Mouse (Mus musculus): ENCODE results near the gene Gm48551. TPM values are rescaled to one million over a fixed set of nuclear protein-coding genes. Genes with fewer than 3 reads are reported as not detected.

Gene Gm48551
- polyA plus RNA-seq, 1 experiment from 2014 or later: 2.9 TPM

- peaks cover 19% of the 10 kb centered on the region for H3K4me1 ChIP-seq (ENCODE audit: control insufficient read depth, insufficient read depth, low read length)
- H3K4me3 ChIP-seq (ENCODE audit: low read length): peak overlapping the region; percentile 83
- peak overlapping the region; percentile 62 for H3K27ac ChIP-seq (ENCODE audit: low read length)
- peak overlapping the region; percentile 74 for H3K4me2 ChIP-seq (ENCODE audit: low read depth, low read length)
- H3K9ac ChIP-seq (ENCODE audit: low read depth, low read length): peak overlapping the region; percentile 65
- ATAC-seq: peak; percentile 95
- H3K27me3 ChIP-seq (replicated peaks; ENCODE audit: control insufficient read depth, insufficient read depth, low read length): no peaks in the 10 kb centered on the region
- WGBS: under 1% methylated on average over 46 of the region's 46 CpGs
- H3K36me3 ChIP-seq (ENCODE audit: control insufficient read depth, insufficient read depth, low read length): peaks cover 3% of the 10 kb centered on the region; the same call in 1 of the 2 replicates
- no peaks in the 10 kb centered on the region for H3K9me3 ChIP-seq (ENCODE audit: control insufficient read depth, low read length)
These were observed 5.6 kb upstream of the Gm48551 start for GRCm38 (mm10) chr10:81378553-81379182.

GRCm38 (mm10) chr10:81379183-81379553 lies 5.1 kb upstream of the Gm48551 start:
- Histone ChIP-seq H3K9ac (ENCODE audit: low read depth, low read length) (peak overlapping the region; percentile 65), H3K36me3 (ENCODE audit: control insufficient read depth, insufficient read depth, low read length) (peaks cover 3% of the 10 kb centered on the region; the same call in 1 of the 2 replicates), H3K9me3 (ENCODE audit: control insufficient read depth, low read length) (no peaks in the 10 kb centered on the region), H3K27ac (ENCODE audit: low read length) (peak overlapping the region; percentile 62), H3K4me3 (ENCODE audit: low read length) (peak overlapping the region; percentile 83), H3K4me1 (ENCODE audit: control insufficient read depth, insufficient read depth, low read length) (peaks cover 19% of the 10 kb centered on the region), H3K27me3 (replicated peaks; ENCODE audit: control insufficient read depth, insufficient read depth, low read length) (no peaks in the 10 kb centered on the region), H3K4me2 (ENCODE audit: low read depth, low read length) (peak overlapping the region; percentile 74)
- 60% methylated on average over 3 of the region's 3 CpGs for WGBS
- ATAC-seq: no peak

GRCm38 (mm10) chr10:81379809-81380378 lies 4.4 kb upstream of the Gm48551 start:
- H3K4me1 ChIP-seq (ENCODE audit: control insufficient read depth, insufficient read depth, low read length): peaks cover 20% of the 10 kb centered on the region
- whole genome bisulfite sequencing: 83% methylated on average over 6 of the region's 6 CpGs
- no peak overlapping the region for H3K4me2 ChIP-seq (ENCODE audit: low read depth, low read length)
- no peaks in the 10 kb centered on the region for H3K9me3 ChIP-seq (ENCODE audit: control insufficient read depth, low read length)
- ATAC-seq: no peak
- H3K36me3 ChIP-seq (ENCODE audit: control insufficient read depth, insufficient read depth, low read length): peaks cover 3% of the 10 kb centered on the region; the same call in 1 of the 2 replicates
- H3K9ac ChIP-seq (ENCODE audit: low read depth, low read length): no peak overlapping the region
- no peak overlapping the region for H3K4me3 ChIP-seq (ENCODE audit: low read length)
- no peaks in the 10 kb centered on the region for H3K27me3 ChIP-seq (replicated peaks; ENCODE audit: control insufficient read depth, insufficient read depth, low read length)
- no peak overlapping the region for H3K27ac ChIP-seq (ENCODE audit: low read length)

GRCm38 (mm10) chr10:81382039-81382438 lies 2.2 kb upstream of the Gm48551 start:
- 55% methylated on average over 5 of the region's 5 CpGs for WGBS
- Histone ChIP-seq H3K27ac (ENCODE audit: low read length) (peak overlapping the region; percentile 53), H3K36me3 (ENCODE audit: control insufficient read depth, insufficient read depth, low read length) (no peaks in the 10 kb centered on the region)

GRCm38 (mm10) chr10:81384605-81384982 lies 328 bp downstream of the Gm48551 start:
- WGBS: under 1% methylated on average over 19 of the region's 19 CpGs
- peak; percentile 11 for ATAC-seq
- peaks cover 25% of the 10 kb centered on the region for H3K4me1 ChIP-seq (ENCODE audit: control insufficient read depth, insufficient read depth, low read length)

More at GRCm38 (mm10) chr10:81382039-81382438, 2.2 kb upstream of the Gm48551 start:
- H3K4me1 ChIP-seq (ENCODE audit: control insufficient read depth, insufficient read depth, low read length): peaks cover 24% of the 10 kb centered on the region
- H3K27me3 ChIP-seq (replicated peaks; ENCODE audit: control insufficient read depth, insufficient read depth, low read length): no peaks in the 10 kb centered on the region
- no peaks in the 10 kb centered on the region for H3K9me3 ChIP-seq (ENCODE audit: control insufficient read depth, low read length)
- no peak overlapping the region for H3K4me3 ChIP-seq (ENCODE audit: low read length)
- peak; percentile 6; the same call in 1 of the 2 replicates for ATAC-seq
- no peak overlapping the region for H3K9ac ChIP-seq (ENCODE audit: low read depth, low read length)
- H3K4me2 ChIP-seq (ENCODE audit: low read depth, low read length): no peak overlapping the region

GRCm38 (mm10) chr10:81385603-81386306 lies 1.5 kb downstream of the Gm48551 start:
- Histone ChIP-seq H3K4me2 (ENCODE audit: low read depth, low read length) (peak overlapping the region; percentile 66), H3K4me3 (ENCODE audit: low read length) (peak overlapping the region; percentile 74), H3K27ac (ENCODE audit: low read length) (no peak overlapping the region), H3K4me1 (ENCODE audit: control insufficient read depth, insufficient read depth, low read length) (peaks cover 26% of the 10 kb centered on the region), H3K9ac (ENCODE audit: low read depth, low read length) (peak overlapping the region; percentile 80), H3K36me3 (ENCODE audit: control insufficient read depth, insufficient read depth, low read length) (peaks cover 11% of the 10 kb centered on the region), H3K27me3 (replicated peaks; ENCODE audit: control insufficient read depth, insufficient read depth, low read length) (no peaks in the 10 kb centered on the region), H3K9me3 (ENCODE audit: control insufficient read depth, low read length) (no peaks in the 10 kb centered on the region)
- whole genome bisulfite sequencing: 67% methylated on average over 22 of the region's 22 CpGs
- ATAC-seq: no peak

More at GRCm38 (mm10) chr10:81384605-81384982, 328 bp downstream of the Gm48551 start:
- peak overlapping the region; percentile 80 for H3K9ac ChIP-seq (ENCODE audit: low read depth, low read length)
- H3K4me3 ChIP-seq (ENCODE audit: low read length): peak overlapping the region; percentile 74
- H3K36me3 ChIP-seq (ENCODE audit: control insufficient read depth, insufficient read depth, low read length): peaks cover 11% of the 10 kb centered on the region
- H3K27ac ChIP-seq (ENCODE audit: low read length): peak overlapping the region; percentile 65
- H3K4me2 ChIP-seq (ENCODE audit: low read depth, low read length): peak overlapping the region; percentile 66
- H3K9me3 ChIP-seq (ENCODE audit: control insufficient read depth, low read length): no peaks in the 10 kb centered on the region
- H3K27me3 ChIP-seq (replicated peaks; ENCODE audit: control insufficient read depth, insufficient read depth, low read length): no peaks in the 10 kb centered on the region

- peaks cover 30% of the 10 kb centered on the region for H3K4me1 ChIP-seq (ENCODE audit: control insufficient read depth, insufficient read depth, low read length)
- H3K4me2 ChIP-seq (ENCODE audit: low read depth, low read length): no peak overlapping the region
- 95% methylated on average over 20 of the region's 20 CpGs for WGBS
- peaks cover 11% of the 10 kb centered on the region for H3K36me3 ChIP-seq (ENCODE audit: control insufficient read depth, insufficient read depth, low read length)
- no peaks in the 10 kb centered on the region for H3K9me3 ChIP-seq (ENCODE audit: control insufficient read depth, low read length)
- no peak overlapping the region for H3K4me3 ChIP-seq (ENCODE audit: low read length)
- ATAC-seq: no peak
- H3K27me3 ChIP-seq (replicated peaks; ENCODE audit: control insufficient read depth, insufficient read depth, low read length): no peaks in the 10 kb centered on the region
- 0 out of 2 replicates have a peak overlapping the region, but pooled peaks have one; percentile 4 for H3K27ac ChIP-seq (ENCODE audit: low read length)
- peak overlapping the region; percentile 35; the same call in 1 of the 2 replicates for H3K9ac ChIP-seq (ENCODE audit: low read depth, low read length)
These were observed 3.5 kb downstream of the Gm48551 start for GRCm38 (mm10) chr10:81387716-81388115.

GRCm38 (mm10) chr10:81388505-81389055 lies 4.3 kb downstream of the Gm48551 start, which contains the start of gene Gm48552:
Gm48552 (plus strand) TSS chr10:81389005.
- Histone ChIP-seq H3K4me1 (ENCODE audit: control insufficient read depth, insufficient read depth, low read length) (peaks cover 35% of the 10 kb centered on the region), H3K27me3 (replicated peaks; ENCODE audit: control insufficient read depth, insufficient read depth, low read length) (no peaks in the 10 kb centered on the region), H3K9ac (ENCODE audit: low read depth, low read length) (peak within 1 kb of the TSS; percentile 35), H3K4me3 (ENCODE audit: low read length) (no peak within 1 kb of the TSS), H3K9me3 (ENCODE audit: control insufficient read depth, low read length) (no peaks in the 10 kb centered on the region), H3K27ac (ENCODE audit: low read length) (peak within 1 kb of the TSS; percentile 10; the same call in 1 of the 2 replicates), H3K4me2 (ENCODE audit: low read depth, low read length) (no peak within 1 kb of the TSS), H3K36me3 (ENCODE audit: control insufficient read depth, insufficient read depth, low read length) (peaks cover 11% of the 10 kb centered on the region)
- WGBS: 53% methylated on average over 5 of the region's 5 CpGs
- ATAC-seq: no peak

- H3K4me2 ChIP-seq (ENCODE audit: low read depth, low read length): no peak overlapping the region
- no peak for ATAC-seq
- no peak overlapping the region for H3K4me3 ChIP-seq (ENCODE audit: low read length)
- H3K36me3 ChIP-seq (ENCODE audit: control insufficient read depth, insufficient read depth, low read length): peaks cover 11% of the 10 kb centered on the region
- WGBS: 44% methylated on average over 3 of the region's 3 CpGs
- H3K27me3 ChIP-seq (replicated peaks; ENCODE audit: control insufficient read depth, insufficient read depth, low read length): no peaks in the 10 kb centered on the region
- no peaks in the 10 kb centered on the region for H3K9me3 ChIP-seq (ENCODE audit: control insufficient read depth, low read length)
- H3K27ac ChIP-seq (ENCODE audit: low read length): peak overlapping the region; percentile 10; the same call in 1 of the 2 replicates
- H3K9ac ChIP-seq (ENCODE audit: low read depth, low read length): peak overlapping the region; percentile 27
- peaks cover 35% of the 10 kb centered on the region for H3K4me1 ChIP-seq (ENCODE audit: control insufficient read depth, insufficient read depth, low read length)
These were observed 5.1 kb downstream of the Gm48551 start for GRCm38 (mm10) chr10:81389373-81389772.
